Comparison of ENCODE assay signal across 16 mouse cellular contexts in genomic region chr2:21405617-21406016, GRCm38 (mm10). TPM values are rescaled to one million over a fixed set of nuclear protein-coding genes. Genes with fewer than 3 reads are reported as not detected.
A peak's percentile ranks its signal among the peaks of the same experiment; 100 is the strongest.
DNase-seq lines count a peak whose midpoint lies in the region; TF ChIP-seq lines count a peak whose summit lies in the region.
"Had no signal": no experiment of that assay in that cellular context is flagged by ENCODE, and none has a peak within 500 bp of the region (broad histone marks: within the 10 kb centered on the region; RNA-seq: fewer than 3 reads in every experiment).

No protein-coding gene starts in this region.

- TF ChIP-seq POLR2A in brain, embryonic 14.5 days (IDR thresholded peaks at IDR 0.05; ENCODE audit: borderline replicate concordance, extremely low read depth, insufficient read depth, insufficient read length, poor library complexity, severe bottlenecking), result no peak

- DNase-seq in kidney, adult 18-20 months, result peak; percentile 3
- DNase-seq in kidney, postnatal 10 days, result no peak
- peak; percentile 70 for DNase-seq in Muller cell, postnatal 12 days (ENCODE audit: inconsistent ontology term)
- DNase-seq in brain, embryonic 14.5 days (ENCODE audit: low read depth), result peak; percentile 82
- peak; percentile 60 to 78 for DNase-seq in cerebellum, postnatal 25 days
- no peak for DNase-seq in frontal cortex, adult 2 months (ENCODE audit: extremely low spot score in 1 of 2, low spot score in 1 of 2)
- DNase-seq in lung, postnatal 36 days, result no peak
- DNase-seq in gastrocnemius, postnatal 36 days, result no peak
- DNase-seq: gastrocnemius, postnatal 25 days; heart, postnatal 36 days; liver; lung, adult 2 months had no signal

- TF ChIP-seq CTCF in brain, embryonic 14.5 days (IDR thresholded peaks at IDR 0.05; ENCODE audit: borderline replicate concordance, extremely low read depth, insufficient read depth, insufficient read length), result no peak

- intact Hi-C loops in gastrocnemius, postnatal 36 days (cut with DNase I), result no loop called here

RNA-seq across cellular contexts. Expression of gene Gpr158, which starts 38.3 kb away (rescaled TPM):
- 2.6 and 4.5 TPM in 2 replicates for polyA plus RNA-seq in brain, embryonic 14.5 days (2012; rRNA removed)
- polyA plus RNA-seq in frontal cortex, adult 2 months (2012; rRNA removed), result 38.6 and 41.0 TPM in 2 replicates
- total RNA-seq in gastrocnemius, postnatal 36 days (2021), result not detected
- polyA plus RNA-seq: embryonic facial prominence, embryonic 13.5 days; heart, embryonic 12.5 days; intestine, embryonic 16.5 days; lung, adult 2 months; macrophage had no signal

Comparison
In these comparisons a context has a peak if more than half of its experiments do, and no peak if none do; other contexts are left out.
1. DNase-seq: peak in kidney, adult 18-20 months (single experiment), Muller cell, postnatal 12 days (single experiment), brain, embryonic 14.5 days (single experiment) and cerebellum, postnatal 25 days (2 of 2); none in kidney, postnatal 10 days (single experiment), frontal cortex, adult 2 months (0 of 2), lung, postnatal 36 days (single experiment) and gastrocnemius, postnatal 36 days (0 of 2).